Mouse (Mus musculus) erythroid progenitor cell, adult 5-6 weeks (primary cell): ENCODE results near the gene Wtip. TPM values are rescaled to one million over a fixed set of nuclear protein-coding genes. Genes with fewer than 3 reads are reported as not detected.
"Not testable (repeated sequence)": the region's sequence is repeated elsewhere in the genome, so short reads cannot be mapped to it uniquely, and the experiment has no call there.

Experiments used
- ATAC-seq: replicated peaks from 2 replicates; pipeline ENCODE4 v1.8.0; 2016; ENCODE audit warnings: moderate number of reproducible peaks, mild to moderate bottlenecking, moderate TSS enrichment, inconsistent platforms; ENCODE audit not compliant: poor library complexity, low FRiP score, severe bottlenecking
- total RNA-seq, 2 experiments: library from RNA; stranded (forward) in 1 of 2; stranded (reverse) in 1 of 2; fragments of 150-400 nt in 1 of 2; fragments of 186-747, 209-891 nt in 1 of 2; gene quantifications; 2 replicates each; pipeline versions ENCODE4 v1.2.3 to v1.2.4; 2015 to 2017; ENCODE audit warnings: low replicate concordance in 2 of 2

Wtip gene
- total RNA-seq, 2 experiments from 2014 or later: not detected

DNA sequence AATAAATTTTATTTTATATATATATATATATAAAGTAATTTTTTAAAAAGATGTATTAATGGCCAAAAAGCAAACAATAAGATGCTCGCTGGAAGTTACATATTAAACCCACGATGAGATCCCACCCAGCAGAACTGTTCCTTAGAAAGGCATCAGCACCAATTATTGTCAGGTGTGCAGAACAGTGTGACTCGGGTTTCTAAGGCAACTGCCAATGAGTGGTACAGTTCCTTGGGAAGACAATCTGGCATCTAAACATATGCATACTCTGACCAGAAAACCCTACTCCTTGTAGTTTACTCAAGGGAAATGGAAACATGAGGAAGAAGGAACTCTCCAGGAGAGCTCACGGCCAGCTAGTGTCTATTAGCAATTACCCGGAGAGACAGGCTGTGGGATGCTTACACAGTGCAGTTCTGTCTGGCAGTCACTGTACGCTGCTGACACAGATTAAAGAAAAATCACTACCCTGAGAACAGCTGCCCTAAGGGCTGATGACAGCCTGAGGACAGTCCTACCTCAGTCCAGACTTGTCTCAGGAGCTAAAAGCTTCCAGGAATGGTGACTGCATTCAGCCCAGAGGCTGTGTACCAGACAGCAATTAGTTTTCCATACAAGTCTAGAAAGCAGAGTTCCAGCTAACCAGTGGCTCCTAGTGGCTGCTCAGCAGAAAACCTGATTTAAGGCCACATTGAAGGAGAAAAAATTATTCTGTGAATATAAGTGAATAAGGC, 9.9 kb downstream of the Wtip start:
- no peak for ATAC-seq

DNA sequence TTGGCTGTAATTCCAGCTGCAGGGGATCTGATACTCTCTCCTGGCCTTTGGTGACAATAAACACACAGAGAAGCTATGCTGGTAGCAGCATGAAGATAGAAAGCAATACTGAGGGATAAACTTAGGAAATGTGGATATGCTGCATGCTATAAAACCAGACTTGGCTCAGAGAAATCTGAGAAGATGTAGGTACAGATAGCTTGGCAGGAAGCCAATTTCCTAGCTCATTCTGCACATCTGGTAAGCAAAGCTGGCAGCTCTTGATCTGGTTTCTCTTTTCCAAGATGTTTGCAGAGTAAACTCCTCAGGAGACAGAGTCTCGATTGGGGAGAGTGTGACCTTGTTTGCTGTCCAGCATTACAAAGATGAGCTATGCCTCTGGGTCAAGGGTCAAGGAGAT, 12.4 kb downstream of the Wtip start:
- not testable (repeated sequence) for ATAC-seq

DNA sequence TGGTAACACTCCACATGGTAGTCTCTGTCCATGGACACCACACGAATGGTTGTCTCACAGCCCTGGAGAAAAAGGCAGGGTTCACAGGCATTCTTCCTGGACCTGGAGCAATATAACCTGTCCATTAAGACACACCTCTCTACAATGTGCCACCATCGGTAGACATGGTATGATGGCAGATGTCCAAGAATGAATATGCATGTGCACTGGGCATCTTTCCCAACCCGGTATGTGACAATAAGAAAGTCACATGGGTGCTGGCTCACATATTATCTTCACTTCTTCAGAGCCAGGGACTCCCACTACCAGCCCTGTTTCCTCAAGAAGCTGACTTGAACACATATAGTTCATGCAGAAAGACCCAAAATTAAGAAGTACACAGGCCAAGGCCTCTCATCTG, 16.5 kb downstream of the Wtip start:
- ATAC-seq: no peak

DNA sequence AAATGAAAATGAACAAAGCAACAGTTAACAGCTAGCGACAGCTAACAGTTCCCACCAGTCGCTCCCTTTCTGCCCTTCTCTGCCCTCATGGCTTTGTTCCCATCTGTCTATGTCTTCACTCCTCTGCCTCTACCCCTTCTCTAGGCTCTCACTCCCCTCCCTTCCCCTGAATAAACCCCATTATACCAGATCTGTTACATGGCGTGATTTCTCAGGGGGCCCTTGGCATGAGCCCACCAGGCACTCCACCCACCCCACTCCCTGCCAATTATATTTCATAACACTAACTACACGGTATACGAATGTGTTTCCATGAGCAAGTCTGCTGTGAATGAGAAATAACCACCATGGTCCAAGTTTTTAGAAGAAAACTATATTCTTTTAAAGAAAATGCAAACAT, 23.9 kb downstream of the Wtip start:
- ATAC-seq: no peak

DNA sequence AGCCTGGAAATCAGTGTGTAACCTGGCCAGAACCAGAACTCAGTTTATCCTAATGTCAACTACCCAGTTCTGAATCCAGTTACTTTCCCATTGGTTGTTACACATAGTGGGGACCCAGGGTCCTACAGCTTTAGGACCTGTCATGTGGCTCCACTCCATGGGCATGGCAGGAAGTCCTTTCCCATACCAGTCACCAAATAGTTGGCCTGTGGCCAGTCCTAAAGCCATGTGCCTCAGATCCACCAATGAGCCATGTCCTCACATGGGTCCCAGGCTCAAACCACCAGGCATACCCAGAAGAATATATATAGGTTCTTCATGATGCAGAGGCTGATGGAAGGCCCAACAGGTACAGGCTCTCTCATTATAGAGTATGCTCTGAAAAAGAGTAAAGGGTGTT, 31.8 kb downstream of the Wtip start:
- no peak for ATAC-seq

DNA sequence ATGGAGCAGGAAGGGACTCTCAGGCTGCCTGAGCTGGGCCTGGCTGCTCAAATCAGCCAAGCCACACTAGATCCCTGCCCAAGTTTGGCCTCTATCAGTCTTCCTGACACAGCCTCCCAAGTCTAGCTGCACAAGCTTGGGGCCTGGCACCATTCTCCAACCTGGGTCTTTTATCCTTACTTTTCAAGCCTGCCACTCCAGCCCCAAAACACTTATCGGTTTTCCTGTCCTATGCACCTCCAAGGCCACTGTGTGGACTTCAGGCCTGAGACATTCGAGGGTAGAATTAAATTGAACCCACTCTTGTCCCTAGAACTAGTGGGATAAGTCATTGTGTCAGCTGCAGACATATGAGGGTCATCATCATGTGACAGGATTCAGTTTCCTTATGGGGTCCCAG, 33.1 kb downstream of the Wtip start:
- no peak for ATAC-seq

DNA sequence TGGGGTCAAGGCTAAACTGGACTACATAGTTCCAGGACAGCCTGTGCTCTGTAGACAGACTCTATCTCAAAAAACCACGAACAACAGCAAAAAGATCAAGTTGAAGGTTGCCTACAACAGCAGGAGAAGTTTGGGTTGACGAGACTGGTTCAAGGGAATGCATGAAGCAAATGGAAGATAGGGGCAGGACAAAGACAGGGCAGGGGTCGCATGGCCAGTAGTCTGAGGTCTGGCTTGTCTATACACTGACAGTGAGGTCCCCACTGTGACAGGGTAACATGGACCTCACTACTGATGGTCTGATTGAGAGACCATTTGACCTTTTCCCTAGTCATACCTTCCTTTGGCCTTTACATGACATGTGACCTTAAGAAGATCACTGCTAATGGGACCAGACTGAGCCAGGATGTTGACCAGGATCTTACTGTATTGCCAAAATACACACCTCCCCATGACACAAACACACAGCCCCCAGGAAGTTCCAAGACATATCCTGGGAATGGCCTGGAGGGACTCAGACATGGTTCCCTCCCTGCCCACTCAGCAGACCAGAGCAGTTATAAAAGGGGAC, 38.1 kb downstream of the Wtip start, which contains the start of gene Scgb1b30:
TSS of gene Scgb1b30 (plus strand) at position 521 of the 571 bp plus-strand sequence.
- ATAC-seq: no peak

DNA sequence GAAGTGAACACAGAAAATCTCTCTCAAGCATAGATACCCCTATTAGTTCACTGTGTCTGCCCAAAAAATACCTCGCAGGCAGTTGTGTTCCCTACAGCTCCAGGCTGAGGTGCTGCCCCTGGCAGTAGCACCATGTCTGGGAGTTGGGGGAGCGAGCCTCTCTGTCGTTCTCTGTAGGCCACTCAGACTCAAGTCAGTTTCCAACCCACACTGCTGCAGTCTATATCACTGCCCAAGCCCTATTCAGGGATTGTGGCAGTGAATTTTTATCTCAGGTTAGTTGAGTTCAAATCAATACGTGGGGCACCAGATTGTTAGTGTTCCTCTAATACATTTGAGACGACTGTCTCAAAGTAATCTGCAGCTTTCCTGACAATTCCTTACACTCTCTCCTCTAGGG, 64.9 kb downstream of the Wtip start:
- ATAC-seq: not testable (repeated sequence)

Other genes with a start within 250 kb of the Wtip start
- not detected in 2 replicates for gene Scgb2b26, start 188.2 kb downstream of the Wtip start, total RNA-seq (2015; ENCODE audit: low replicate concordance)
- gene Scgb2b26, start 188.2 kb downstream of the Wtip start, total RNA-seq (2017; ENCODE audit: low replicate concordance): not detected in 2 replicates
- gene Scgb2b27, start 119.3 kb downstream of the Wtip start, total RNA-seq (2015; ENCODE audit: low replicate concordance): not detected in 2 replicates
- gene Scgb2b27, start 119.3 kb downstream of the Wtip start, total RNA-seq (2017; ENCODE audit: low replicate concordance): not detected in 2 replicates
- not detected in 2 replicates for gene Scgb1b27, start 111.8 kb downstream of the Wtip start, total RNA-seq (2015; ENCODE audit: low replicate concordance)
- gene Scgb1b27, start 111.8 kb downstream of the Wtip start, total RNA-seq (2017; ENCODE audit: low replicate concordance): not detected in 2 replicates
- not detected in 2 replicates for gene Scgb1b30, start 37.8 kb downstream of the Wtip start, total RNA-seq (2015; ENCODE audit: low replicate concordance)
- gene Scgb1b30, start 37.8 kb downstream of the Wtip start, total RNA-seq (2017; ENCODE audit: low replicate concordance): not detected in 2 replicates
- gene Uba2, start 36.3 kb upstream of the Wtip start, total RNA-seq (2015; ENCODE audit: low replicate concordance): 86.9 and 130 TPM in 2 replicates
- gene Uba2, start 36.3 kb upstream of the Wtip start, total RNA-seq (2017; ENCODE audit: low replicate concordance): 52.3 and 91.5 TPM in 2 replicates
- 8.3 and 26.0 TPM in 2 replicates for gene Pdcd2l, start 63.4 kb upstream of the Wtip start, total RNA-seq (2015; ENCODE audit: low replicate concordance)
- gene Pdcd2l, start 63.4 kb upstream of the Wtip start, total RNA-seq (2017; ENCODE audit: low replicate concordance): 2.0 and 15.0 TPM in 2 replicates
- gene Gpi1, start 97.1 kb upstream of the Wtip start, total RNA-seq (2015; ENCODE audit: low replicate concordance): 91.5 and 119 TPM in 2 replicates
- gene Gpi1, start 97.1 kb upstream of the Wtip start, total RNA-seq (2017; ENCODE audit: low replicate concordance): 60.7 and 90.5 TPM in 2 replicates
- gene Gm6096, start 117.8 kb upstream of the Wtip start, total RNA-seq (2015; ENCODE audit: low replicate concordance): not detected in 2 replicates
- 3.3 TPM in 1 of 2 replicates, not detected in the other for gene Gm6096, start 117.8 kb upstream of the Wtip start, total RNA-seq (2017; ENCODE audit: low replicate concordance)
- gene 4931406P16Rik, start 180.3 kb upstream of the Wtip start, total RNA-seq (2015; ENCODE audit: low replicate concordance): 44.0 and 52.8 TPM in 2 replicates
- gene 4931406P16Rik, start 180.3 kb upstream of the Wtip start, total RNA-seq (2017; ENCODE audit: low replicate concordance): 32.6 and 35.5 TPM in 2 replicates